Comparison of ENCODE assay signal across 9 mouse cellular contexts in the genomic region with DNA sequence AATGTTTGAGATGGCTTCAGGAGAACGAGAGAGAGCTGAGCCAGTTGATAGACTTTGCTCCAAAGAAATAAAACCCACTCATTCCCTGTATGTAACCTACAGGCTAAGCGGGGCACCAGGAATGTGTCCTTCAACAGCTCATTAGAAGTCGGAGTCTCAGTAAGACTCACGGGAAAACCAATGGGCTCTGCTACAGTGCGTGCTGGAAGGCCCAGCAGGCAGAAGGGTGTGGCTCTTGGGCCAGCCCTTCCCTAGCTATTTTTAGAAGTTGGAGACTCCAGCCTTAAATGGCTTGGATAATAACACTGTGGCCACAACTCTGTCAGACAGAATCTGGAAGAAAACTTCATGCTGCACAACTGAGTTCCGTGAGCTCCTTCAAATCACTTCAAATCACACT. TPM values are rescaled to one million over a fixed set of nuclear protein-coding genes. Genes with fewer than 3 reads are reported as not detected.
DNase-seq lines count a peak whose midpoint lies in the region; ATAC-seq and TF ChIP-seq lines count a peak whose summit lies in the region.
"Had no signal": no experiment of that assay in that cellular context is flagged by ENCODE, and none has a peak within 500 bp of the region (broad histone marks: within the 10 kb centered on the region; RNA-seq: fewer than 3 reads in every experiment).

No protein-coding gene starts in this region.

- WGBS in heart, postnatal 0 days: 9% methylated on average over 6 of the region's 6 CpGs
- WGBS in lung, postnatal 0 days: 12% methylated on average over 6 of the region's 6 CpGs

- TF ChIP-seq CTCF in heart, postnatal 0 days (IDR thresholded peaks at IDR 0.05; ENCODE audit: low read depth): no peak
- no peak for TF ChIP-seq CTCF in lung, postnatal 0 days (IDR thresholded peaks at IDR 0.05)

- peaks cover 33% of the 10 kb centered on the region for H3K4me1 ChIP-seq in heart, postnatal 0 days (ENCODE audit: control insufficient read depth, insufficient read depth)
- H3K4me1 ChIP-seq in lung, postnatal 0 days (ENCODE audit: insufficient read depth, low read depth, low read length): peaks cover 5% of the 10 kb centered on the region; the same call in 1 of the 2 replicates

- ATAC-seq in heart, postnatal 0 days (ENCODE audit: insufficient read depth, low read depth): peak; percentile 97
- ATAC-seq in lung, postnatal 0 days: peak; percentile 91
- ATAC-seq: midbrain, embryonic 13.5 days had no signal

- no peak overlapping the region for H3K4me3 ChIP-seq in heart, postnatal 0 days (ENCODE audit: low read depth, low read length)
- H3K4me3 ChIP-seq in lung, postnatal 0 days (ENCODE audit: low read depth, low read length): no peak overlapping the region
- H3K4me3 ChIP-seq: midbrain, embryonic 13.5 days had no signal

- H3K27ac ChIP-seq in heart, postnatal 0 days (ENCODE audit: low read depth): peak overlapping the region; percentile 97
- 0 out of 2 replicates have a peak overlapping the region, but pooled peaks have one; percentile 15 for H3K27ac ChIP-seq in lung, postnatal 0 days (ENCODE audit: low read length)
- H3K27ac ChIP-seq: midbrain, embryonic 13.5 days had no signal

- H3K27me3 ChIP-seq in heart, postnatal 0 days (ENCODE audit: control insufficient read depth, insufficient read depth, low read length): no peaks in the 10 kb centered on the region
- no peaks in the 10 kb centered on the region for H3K27me3 ChIP-seq in lung, postnatal 0 days (replicated peaks; ENCODE audit: insufficient read depth, low read length)

- TF ChIP-seq EP300 in heart, postnatal 0 days (IDR thresholded peaks at IDR 0.05; ENCODE audit: low read depth): 0 out of 2 replicates have a peak, but pooled peaks have one; percentile 79
- 0 out of 2 replicates have a peak, but pooled peaks have one; percentile 37 for TF ChIP-seq EP300 in lung, postnatal 0 days (IDR thresholded peaks at IDR 0.05)

- peaks cover 7% of the 10 kb centered on the region for H3K36me3 ChIP-seq in heart, postnatal 0 days (replicated peaks; ENCODE audit: control insufficient read depth, insufficient read depth, low read length)
- peaks cover 3% of the 10 kb centered on the region; the same call in 1 of the 2 replicates for H3K36me3 ChIP-seq in lung, postnatal 0 days (ENCODE audit: insufficient read depth, low read length)
- H3K36me3 ChIP-seq: midbrain, embryonic 13.5 days had no signal

- DNase-seq in adrenal gland, postnatal 10 days: peak; percentile 40
- no peak for DNase-seq in adrenal gland, adult 18-20 months (ENCODE audit: low spot score in 2 of 2)
- peak; percentile 54 for DNase-seq in embryo, embryonic 11 days
- DNase-seq in heart, postnatal 0 days (ENCODE audit: low spot score): peak; percentile 95
- DNase-seq in lung, postnatal 0 days (ENCODE audit: low spot score): peak; percentile 93
- no peak for DNase-seq in left cerebral cortex, postnatal 4 days
- no peak for DNase-seq in layer of hippocampus, adult 8-10 months (ENCODE audit: low spot score in 2 of 2)
- no peak for DNase-seq in kidney, adult 9 months

- H3K9me3 ChIP-seq in heart, postnatal 0 days (replicated peaks; ENCODE audit: control insufficient read depth, low read length): no peaks in the 10 kb centered on the region
- H3K9me3 ChIP-seq in lung, postnatal 0 days (ENCODE audit: low read length): no peaks in the 10 kb centered on the region
- H3K9me3 ChIP-seq: midbrain, embryonic 13.5 days had no signal

- intact Hi-C loops in left cerebral cortex, postnatal 4 days (cut with DNase I): no loop called here

- 0 out of 2 replicates have a peak overlapping the region, but pooled peaks have one; percentile 6 for H3K4me2 ChIP-seq in heart, postnatal 0 days (ENCODE audit: low read depth, low read length)
- no peak overlapping the region for H3K4me2 ChIP-seq in lung, postnatal 0 days (replicated peaks; ENCODE audit: low read depth, low read length)
- H3K4me2 ChIP-seq: midbrain, embryonic 13.5 days had no signal

- H3K9ac ChIP-seq in heart, postnatal 0 days (replicated peaks; ENCODE audit: low read depth, low read length): peak overlapping the region; percentile 46
- no peak overlapping the region for H3K9ac ChIP-seq in lung, postnatal 0 days (replicated peaks; ENCODE audit: low read depth)
- H3K9ac ChIP-seq: midbrain, embryonic 13.5 days had no signal

RNA-seq across cellular contexts. Expression of gene Proser2, which starts 31.1 kb away (rescaled TPM):
- total RNA-seq in adrenal gland, postnatal 10 days (2021): 1 to 10 TPM; 7.9 to 9.8 TPM
- 10 to 100 TPM; 14.0 to 21.6 TPM for total RNA-seq in adrenal gland, adult 18-20 months (2021)
- 39.8 and 61.1 TPM in 2 replicates for total RNA-seq in heart, postnatal 0 days (2014; rRNA removed; ENCODE audit: low replicate concordance)
- polyA plus RNA-seq in heart, postnatal 0 days (2015; fragmentation: Nextera tagmentation; extraction: Ambion mirVana): 14.7 and 17.9 TPM in 2 replicates
- 14.0 and 15.2 TPM in 2 replicates for polyA plus RNA-seq in lung, postnatal 0 days (2015; fragmentation: Nextera tagmentation; extraction: Ambion mirVana)
- total RNA-seq in left cerebral cortex, postnatal 4 days (2021): 1 to 10 TPM; 2.3 to 3.4 TPM
- total RNA-seq in layer of hippocampus, adult 8-10 months (2022): 1 to 10 TPM; 1.5 to 2.4 (median 1.9) TPM

Comparison
In these comparisons a context has a peak if more than half of its experiments do, and no peak if none do; other contexts are left out.
1. DNase-seq: peak in adrenal gland, postnatal 10 days (single experiment), embryo, embryonic 11 days (single experiment), heart, postnatal 0 days (single experiment) and lung, postnatal 0 days (single experiment); none in adrenal gland, adult 18-20 months (0 of 2), left cerebral cortex, postnatal 4 days (single experiment), layer of hippocampus, adult 8-10 months (0 of 2) and kidney, adult 9 months (single experiment).